Mouse (Mus musculus): ENCODE data around the gene Cyp27b1. TPM values are rescaled to one million over a fixed set of nuclear protein-coding genes. Genes with fewer than 3 reads are reported as not detected.

Gene Cyp27b1
- polyA plus RNA-seq (2015; fragmentation: Nextera tagmentation; extraction: Ambion mirVana), result 0.22 TPM in 1 of 2 replicates, not detected in the other

GRCm38 (mm10) chr10:127047954-127048353 is at the start of gene Cyp27b1:
Gene Cyp27b1 (plus strand): TSS chr10:127048250.

GRCm38 (mm10) chr10:127000529-127000928 is 47.5 kb upstream of the Cyp27b1 start, which contains the start of gene Avil:
Gene Avil (plus strand): TSS chr10:127000709.

DNA sequence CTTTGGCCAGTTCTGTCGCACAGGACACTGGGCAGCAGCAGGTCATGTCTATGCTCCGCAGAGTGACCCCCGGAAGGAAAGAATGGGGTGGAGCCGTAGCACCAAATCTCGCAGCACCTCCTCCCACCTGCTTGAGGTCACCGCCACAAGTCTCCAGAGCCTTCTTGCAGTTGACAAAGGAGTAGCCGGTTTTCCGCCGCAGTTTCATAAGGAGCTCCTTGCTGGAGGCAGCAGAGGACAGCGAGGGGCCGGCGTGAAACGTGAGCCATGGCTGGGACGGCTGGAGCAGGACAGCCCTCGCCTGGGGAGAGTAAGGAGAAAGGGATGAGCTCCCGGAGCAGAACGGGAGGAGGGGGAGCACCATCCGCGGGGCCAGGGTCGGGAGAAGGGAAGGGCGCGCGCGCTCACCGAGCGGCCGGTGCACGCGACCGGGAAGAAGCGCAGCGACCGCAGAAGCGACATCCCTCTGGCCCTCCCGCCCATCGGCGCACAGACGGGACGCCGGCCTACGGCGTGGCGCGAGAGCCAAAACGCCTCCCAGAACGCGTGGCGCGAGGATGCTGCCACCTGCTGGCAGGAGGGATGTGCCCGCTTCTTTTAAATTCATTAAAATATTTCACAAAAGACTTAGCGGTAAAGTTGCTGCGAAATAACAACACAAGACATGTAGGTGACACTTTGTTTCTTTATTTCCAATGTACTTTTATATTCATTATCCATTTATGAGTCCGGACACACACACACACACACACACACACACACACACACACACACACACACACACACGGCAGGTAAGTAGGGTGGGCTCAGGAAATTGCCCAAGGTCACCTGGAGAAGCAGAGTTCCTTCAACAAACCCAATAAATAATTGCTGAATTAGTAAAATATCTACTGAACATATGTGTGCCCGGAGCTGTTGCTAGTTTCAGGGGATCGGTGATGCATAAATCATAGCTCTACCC is 17.4 kb upstream of the Cyp27b1 start, which contains the start of gene Tsfm:
Tsfm (minus strand) TSS at position 505 of the 961 bp plus-strand sequence.

DNA sequence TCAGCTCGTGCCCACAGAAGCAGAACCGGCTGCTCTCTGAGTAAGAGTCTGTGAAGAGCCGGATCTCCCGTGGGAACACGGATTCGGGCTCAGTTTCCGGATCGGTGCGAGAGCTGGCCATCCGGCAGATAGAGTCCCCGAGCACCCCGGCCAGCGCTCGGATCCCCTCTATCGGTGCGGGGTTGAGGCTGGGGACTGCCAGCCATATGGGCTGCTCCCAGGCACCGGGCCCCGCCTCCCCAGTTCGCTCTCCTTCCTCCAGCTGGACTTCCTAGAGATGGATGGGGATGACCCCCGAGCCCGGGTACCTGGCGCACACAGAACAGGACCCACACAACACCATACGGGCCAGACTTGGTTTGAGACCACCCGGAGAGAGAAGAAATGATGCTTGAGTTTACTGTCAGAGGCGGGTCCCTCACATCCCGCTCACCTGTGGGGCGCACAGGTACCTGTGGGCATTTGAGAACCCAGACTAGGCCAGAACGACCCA is 6.7 kb upstream of the Cyp27b1 start, which contains the start of the genes Mettl1 and Eef1akmt3:
Mettl1 (plus strand) TSS at position 141 of the 493 bp plus-strand sequence.
Eef1akmt3 (minus strand) TSS at position 240 of the 493 bp plus-strand sequence.

GRCm38 (mm10) chr10:127059968-127060916 is 12.2 kb downstream of the Cyp27b1 start, which contains the start of gene March9:
Gene March9 (minus strand): TSS chr10:127060184.

DNA sequence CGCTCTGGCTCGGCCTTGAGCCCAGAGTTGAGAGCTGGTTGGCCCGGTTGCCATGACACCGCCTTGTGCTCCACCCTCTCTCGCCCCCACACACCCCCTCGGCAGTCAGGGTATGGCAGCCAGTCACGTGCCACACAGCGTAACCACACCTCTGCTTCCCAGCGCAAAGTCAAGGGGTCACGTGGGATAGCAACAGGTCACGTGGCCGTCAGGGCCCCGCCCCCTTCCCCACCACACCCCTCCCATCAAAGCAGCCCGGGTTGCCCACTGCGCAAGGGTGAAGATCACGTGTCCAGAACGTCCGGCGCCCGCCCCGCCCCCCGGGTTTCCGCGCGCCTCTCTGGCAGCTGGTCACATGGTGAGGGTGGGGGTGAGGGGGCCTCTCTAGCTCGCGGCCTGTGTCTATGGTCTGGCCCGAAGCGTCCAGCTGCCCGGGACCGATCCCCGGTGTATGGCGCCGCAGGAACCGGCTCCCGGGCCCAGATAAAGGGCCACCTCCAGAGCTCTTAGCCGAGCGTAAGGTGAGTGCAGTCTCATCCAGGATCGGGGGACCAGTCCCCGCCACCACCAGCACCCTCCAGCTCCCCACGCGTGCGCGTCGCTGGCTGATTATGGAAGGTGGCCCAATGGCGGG is 15.3 kb downstream of the Cyp27b1 start, which contains the start of gene Cdk4:
Cdk4 (plus strand) TSS at position 296 of the 634 bp plus-strand sequence.

DNA sequence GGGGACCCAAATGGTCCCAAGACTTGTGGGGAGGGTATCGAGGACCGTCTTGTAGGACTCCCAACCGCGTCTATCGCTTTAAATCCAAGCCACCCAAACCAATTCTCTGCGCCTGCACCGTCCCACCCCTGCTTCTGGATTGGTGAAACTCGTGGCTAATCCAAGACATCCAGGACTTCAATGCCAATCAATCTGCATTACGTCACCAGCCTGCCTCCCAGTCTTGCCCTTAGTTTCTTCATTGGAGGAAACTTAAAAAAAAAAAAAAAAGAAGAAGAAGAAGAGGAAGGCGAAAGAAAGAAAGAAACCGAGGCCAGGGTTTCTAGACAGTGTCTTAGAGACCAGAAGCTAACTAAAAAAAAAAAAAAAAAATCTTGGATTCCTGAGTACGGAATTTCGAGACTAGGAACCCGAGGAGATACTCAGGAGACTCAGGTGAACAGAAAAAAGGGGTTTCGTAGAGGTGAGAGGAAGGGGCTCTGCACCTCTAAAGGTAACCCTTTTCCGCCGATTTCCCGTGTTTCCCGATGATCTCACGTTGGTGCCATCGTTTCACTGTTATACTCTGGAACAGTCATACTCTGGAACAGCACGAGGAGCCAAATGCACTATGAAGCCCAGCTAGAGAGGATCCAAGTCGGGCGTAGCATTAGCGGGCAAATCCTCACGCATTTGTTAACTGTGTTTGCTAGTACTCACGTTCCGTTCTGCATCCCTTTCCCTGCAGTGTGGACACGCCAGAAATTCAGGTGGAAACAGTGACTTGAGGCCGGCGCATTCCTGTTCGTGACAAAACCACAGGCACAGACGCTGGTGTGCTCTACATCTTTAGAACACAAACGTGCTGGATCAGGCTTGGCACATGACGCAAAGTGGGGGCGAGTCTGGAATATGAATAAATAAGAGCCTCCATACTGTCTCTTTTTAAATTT is 22.4 kb downstream of the Cyp27b1 start, which contains the start of gene Tspan31:
Tspan31 (minus strand) TSS at position 75 of the 932 bp plus-strand sequence.

DNA sequence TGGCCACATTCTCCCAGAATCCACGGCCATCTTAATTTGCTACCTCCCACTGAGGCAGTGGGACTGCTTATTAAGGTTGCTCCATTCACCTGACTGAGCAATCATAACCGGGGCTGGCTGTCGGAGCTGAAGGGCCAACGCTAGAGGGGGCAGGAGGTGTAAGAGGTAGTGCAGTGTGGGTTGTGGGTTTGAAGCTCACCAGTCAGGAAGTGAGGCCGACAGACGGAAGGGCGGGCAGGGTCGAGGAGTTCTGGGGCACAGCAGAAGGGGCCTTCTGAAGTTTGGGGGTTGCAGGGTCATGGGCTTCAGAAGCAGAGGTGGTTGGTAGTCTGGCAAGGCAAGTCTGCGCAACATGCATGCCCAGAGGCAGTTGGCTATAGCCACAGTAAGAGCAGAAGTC is 27.0 kb downstream of the Cyp27b1 start, which contains the start of gene Agap2:
Agap2 (plus strand) TSS at position 205 of the 400 bp plus-strand sequence.

MicroRNAs within 50 kb of the gene (microRNA counts, 519-probe panel; counts per million panel counts)
- microRNA mmu-miR-546, result 40.5 counts per million

Small RNA genes lying within 50 kb of the gene (microRNA-seq; reads per million reads assigned to microRNA genes)
- gene Mir546, result not detected

Other genes with a start within 250 kb of the Cyp27b1 start
- 19.0 and 22.1 TPM in 2 replicates for gene Atp23, start 146.9 kb upstream of the Cyp27b1 start, polyA plus RNA-seq (2015; fragmentation: Nextera tagmentation; extraction: Ambion mirVana)
- gene Ctdsp2, start 69.5 kb upstream of the Cyp27b1 start, polyA plus RNA-seq (2015; fragmentation: Nextera tagmentation; extraction: Ambion mirVana), result 18.3 and 19.0 TPM in 2 replicates
- gene Avil, start 47.5 kb upstream of the Cyp27b1 start, polyA plus RNA-seq (2015; fragmentation: Nextera tagmentation; extraction: Ambion mirVana), result 0.85 and 10.5 TPM in 2 replicates
- gene Tsfm, start 17.4 kb upstream of the Cyp27b1 start, polyA plus RNA-seq (2015; fragmentation: Nextera tagmentation; extraction: Ambion mirVana), result 67.5 and 74.2 TPM in 2 replicates
- 25.1 and 25.4 TPM in 2 replicates for gene Mettl1, start 6.8 kb upstream of the Cyp27b1 start, polyA plus RNA-seq (2015; fragmentation: Nextera tagmentation; extraction: Ambion mirVana)
- 0.21 and 0.43 TPM in 2 replicates for gene Eef1akmt3, start 6.7 kb upstream of the Cyp27b1 start, polyA plus RNA-seq (2015; fragmentation: Nextera tagmentation; extraction: Ambion mirVana)
- 10.5 and 10.6 TPM in 2 replicates for gene March9, start 11.9 kb downstream of the Cyp27b1 start, polyA plus RNA-seq (2015; fragmentation: Nextera tagmentation; extraction: Ambion mirVana)
- gene Cdk4, start 15.3 kb downstream of the Cyp27b1 start, polyA plus RNA-seq (2015; fragmentation: Nextera tagmentation; extraction: Ambion mirVana), result 374 and 389 TPM in 2 replicates
- 114 TPM in 2 replicates for gene Tspan31, start 22.0 kb downstream of the Cyp27b1 start, polyA plus RNA-seq (2015; fragmentation: Nextera tagmentation; extraction: Ambion mirVana)
- gene Agap2, start 27.0 kb downstream of the Cyp27b1 start, polyA plus RNA-seq (2015; fragmentation: Nextera tagmentation; extraction: Ambion mirVana), result 5.2 and 6.2 TPM in 2 replicates
- 115 and 116 TPM in 2 replicates for gene Os9, start 72.9 kb downstream of the Cyp27b1 start, polyA plus RNA-seq (2015; fragmentation: Nextera tagmentation; extraction: Ambion mirVana)
- gene B4galnt1, start 117.0 kb downstream of the Cyp27b1 start, polyA plus RNA-seq (2015; fragmentation: Nextera tagmentation; extraction: Ambion mirVana), result 66.8 and 76.6 TPM in 2 replicates
- gene Slc26a10, start 132.4 kb downstream of the Cyp27b1 start, polyA plus RNA-seq (2015; fragmentation: Nextera tagmentation; extraction: Ambion mirVana), result 0.72 and 1.1 TPM in 2 replicates
- gene Arhgef25, start 141.8 kb downstream of the Cyp27b1 start, polyA plus RNA-seq (2015; fragmentation: Nextera tagmentation; extraction: Ambion mirVana), result 25.7 and 26.8 TPM in 2 replicates
- gene Dtx3, start 147.5 kb downstream of the Cyp27b1 start, polyA plus RNA-seq (2015; fragmentation: Nextera tagmentation; extraction: Ambion mirVana), result 168 and 199 TPM in 2 replicates
- 17.1 and 19.0 TPM in 2 replicates for gene Pip4k2c, start 163.3 kb downstream of the Cyp27b1 start, polyA plus RNA-seq (2015; fragmentation: Nextera tagmentation; extraction: Ambion mirVana)
- gene Kif5a, start 215.1 kb downstream of the Cyp27b1 start, polyA plus RNA-seq (2015; fragmentation: Nextera tagmentation; extraction: Ambion mirVana), result 102 and 109 TPM in 2 replicates
- 294 and 319 TPM in 2 replicates for gene Dctn2, start 218.1 kb downstream of the Cyp27b1 start, polyA plus RNA-seq (2015; fragmentation: Nextera tagmentation; extraction: Ambion mirVana)
- 9.4 and 12.3 TPM in 2 replicates for gene Mbd6, start 240.8 kb downstream of the Cyp27b1 start, polyA plus RNA-seq (2015; fragmentation: Nextera tagmentation; extraction: Ambion mirVana)